Mouse (Mus musculus) liver, adult 2 months (tissue): Measurements from ENCODE around the gene Klrb1f. TPM values are rescaled to one million over a fixed set of nuclear protein-coding genes. Genes with fewer than 3 reads are reported as not detected.
"Not testable (repeated sequence)": the region's sequence is repeated elsewhere in the genome, so short reads cannot be mapped to it uniquely, and the experiment has no call there.

Source experiments
- DNase-seq: peaks from one replicate; pipeline ENCODE4 v3.0.0-alpha.2; 2011; ENCODE audit warnings: low read depth, low spot score; ENCODE audit errors: extremely low read depth
- H3K27ac ChIP-seq: fragments of 200-500 bp; replicated peaks from 2 replicates; pipeline ENCODE4 v1.5.1; 2012; ENCODE audit warnings: low read depth, mild to moderate bottlenecking, control low read depth, inconsistent platforms, low read length; ENCODE audit not compliant: insufficient read depth
- H3K27me3 ChIP-seq: fragments of 200-500 bp; 2 replicates; pipeline ENCODE4 v1.6.1; 2012; ENCODE audit warnings: mild to moderate bottlenecking, moderate library complexity, low read length, inconsistent platforms; ENCODE audit not compliant: control insufficient read depth, insufficient read depth
- H3K36me3 ChIP-seq: fragments of 200-500 bp; 2 replicates; pipeline ENCODE4 v1.6.1; 2012; ENCODE audit warnings: low read length, inconsistent platforms; ENCODE audit not compliant: control insufficient read depth, insufficient read depth
- H3K4me1 ChIP-seq: fragments of 200-500 bp; 2 replicates; pipeline ENCODE4 v1.6.1; 2011; ENCODE audit warnings: low read length; ENCODE audit not compliant: control insufficient read depth, insufficient read depth
- H3K4me3 ChIP-seq: fragments of 200-500 bp; 2 replicates; pipeline ENCODE4 v1.5.1; 2011; ENCODE audit warnings: low read depth, mild to moderate bottlenecking, control low read depth, low read length, moderate library complexity; ENCODE audit not compliant: insufficient read depth
- H3K79me2 ChIP-seq: fragments of 200-500 bp; 2 replicates; pipeline ENCODE4 v1.6.1; 2012; ENCODE audit warnings: inconsistent platforms, mild to moderate bottlenecking, low read length, moderate library complexity; ENCODE audit not compliant: control insufficient read depth, insufficient read depth
- H3K9ac ChIP-seq: fragments of 200-500 bp; 2 replicates; pipeline ENCODE4 v1.6.1; 2012; ENCODE audit warnings: low read depth, mild to moderate bottlenecking, control low read depth, inconsistent platforms, low read length
- CTCF ChIP-seq: fragments of 200-500 bp; IDR thresholded peaks from 2 replicates; pipeline ENCODE4 v1.5.1; 2011; ENCODE audit warnings: low read depth, low read length, control low read depth
- POLR2A ChIP-seq: fragments of 200-500 bp; IDR thresholded peaks from 2 replicates; pipeline ENCODE4 v1.6.1; 2011; ENCODE audit warnings: low read length, control low read depth; ENCODE audit not compliant: insufficient read depth; ENCODE audit errors: extremely low read depth
- WGBS: fragments of 180-500 bp; shearing (Covaris S2); methylation state at CpG from one replicate; pipeline ENCODE4 v1.1.7; 2018; 5-methylcytosine and 5-hydroxymethylcytosine counted together
- polyA plus RNA-seq: library from polyadenylated mRNA; depleted of rRNA; stranded (reverse); fragments of >200 nt; gene quantifications from 2 replicates; pipeline ENCODE4 v1.2.3, GENCODE M21; 2012
- total RNA-seq: library from RNA; depleted of rRNA; stranded (reverse); fragments of >200 nt; gene quantifications from 2 replicates; pipeline ENCODE4 v1.2.3, GENCODE M21; 2014

Gene Klrb1f
- total and polyA plus RNA-seq, 2 experiments = not detected

GRCm38 (mm10) chr6:129010505-129010873, 35.2 kb upstream of the Klrb1f start:
- Histone ChIP-seq H3K9ac (no peak overlapping the region), H3K36me3 (no peaks in the 10 kb centered on the region), H3K79me2 (no peaks in the 10 kb centered on the region), H3K4me3 (no peak overlapping the region), H3K4me1 (no peaks in the 10 kb centered on the region), H3K27ac (no peak overlapping the region), H3K27me3 (no peaks in the 10 kb centered on the region)
- TF ChIP-seq POLR2A (no peak), CTCF (no peak)
- WGBS = 87% methylated on average over 3 of the region's 3 CpGs
- DNase-seq = no peak

- not testable (repeated sequence) for H3K36me3 ChIP-seq, H3K9ac ChIP-seq, H3K79me2 ChIP-seq, DNase-seq, H3K4me3 ChIP-seq, H3K27me3 ChIP-seq, H3K4me1 ChIP-seq, H3K27ac ChIP-seq
- 95% methylated on average over 18 of the region's 23 CpGs for WGBS
Measured at GRCm38 (mm10) chr6:129012012-129012411, 33.7 kb upstream of the Klrb1f start.

GRCm38 (mm10) chr6:129012966-129013365, 32.7 kb upstream of the Klrb1f start:
- Histone ChIP-seq H3K27me3 (no peaks in the 10 kb centered on the region), H3K4me1 (no peaks in the 10 kb centered on the region), H3K36me3 (no peaks in the 10 kb centered on the region), H3K79me2 (no peaks in the 10 kb centered on the region), H3K9ac (no peak overlapping the region), H3K27ac (no peak overlapping the region), H3K4me3 (no peak overlapping the region)
- 69% methylated on average over 1 of the region's 1 CpGs for WGBS
- TF ChIP-seq CTCF = no peak
- no peak for TF ChIP-seq POLR2A
- DNase-seq = no peak

- DNase-seq = no peak
- Histone ChIP-seq H3K4me1 (no peaks in the 10 kb centered on the region), H3K9ac (no peak overlapping the region), H3K27me3 (no peaks in the 10 kb centered on the region), H3K4me3 (no peak overlapping the region), H3K27ac (no peak overlapping the region), H3K79me2 (no peaks in the 10 kb centered on the region), H3K36me3 (no peaks in the 10 kb centered on the region)
- TF ChIP-seq POLR2A = no peak
- no peak for TF ChIP-seq CTCF
- 80% methylated on average over 5 of the region's 5 CpGs for WGBS
Measured at GRCm38 (mm10) chr6:129013762-129014276, 31.9 kb upstream of the Klrb1f start.

- Histone ChIP-seq H3K79me2 (no peaks in the 10 kb centered on the region), H3K9ac (no peak overlapping the region), H3K36me3 (no peaks in the 10 kb centered on the region), H3K27ac (no peak overlapping the region), H3K4me1 (no peaks in the 10 kb centered on the region), H3K27me3 (no peaks in the 10 kb centered on the region), H3K4me3 (no peak overlapping the region)
- TF ChIP-seq CTCF (no peak), POLR2A (no peak)
- 80% methylated on average over 1 of the region's 1 CpGs for WGBS
- DNase-seq = no peak
Measured at GRCm38 (mm10) chr6:129014399-129014798, 31.3 kb upstream of the Klrb1f start.

- WGBS = 88% methylated on average over 8 of the region's 8 CpGs
- Histone ChIP-seq H3K27me3 (no peaks in the 10 kb centered on the region), H3K9ac (no peak overlapping the region)
Measured at GRCm38 (mm10) chr6:129027451-129028248, 18.1 kb upstream of the Klrb1f start.

More at GRCm38 (mm10) chr6:129027451-129028248, 18.1 kb upstream of the Klrb1f start:
- no peaks in the 10 kb centered on the region for H3K79me2 ChIP-seq
- H3K27ac ChIP-seq = no peak overlapping the region
- no peaks in the 10 kb centered on the region for H3K36me3 ChIP-seq
- TF ChIP-seq POLR2A = no peak
- no peak for TF ChIP-seq CTCF
- H3K4me3 ChIP-seq = no peak overlapping the region
- DNase-seq = no peak
- no peaks in the 10 kb centered on the region for H3K4me1 ChIP-seq
